In the genomic region with DNA sequence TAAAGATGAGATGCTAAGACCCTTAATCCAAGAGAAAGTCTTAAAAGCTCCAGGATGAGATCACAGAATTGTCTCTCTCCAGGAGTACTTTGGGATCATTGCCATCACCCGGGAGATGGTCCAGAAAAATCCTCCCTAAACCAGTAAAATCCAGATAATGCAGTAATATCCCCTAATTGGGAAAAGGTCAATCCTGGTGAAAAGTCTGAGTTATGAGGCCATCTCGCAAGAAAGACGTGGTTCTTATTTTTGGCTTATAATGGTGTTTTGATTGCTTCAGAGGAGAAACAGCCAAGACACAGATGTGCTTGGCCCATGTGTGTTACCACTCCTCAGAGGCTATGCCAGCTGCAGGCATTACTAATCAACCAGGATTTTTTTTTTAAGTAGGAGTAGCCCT, we compare ENCODE assay signal across 17 mouse cellular contexts. TPM values are rescaled to one million over a fixed set of nuclear protein-coding genes. Genes with fewer than 3 reads are reported as not detected.
A peak's percentile ranks its signal among the peaks of the same experiment; 100 is the strongest.
DNase-seq lines count a peak whose midpoint lies in the region; ATAC-seq and TF ChIP-seq lines count a peak whose summit lies in the region.
"Had no signal": no experiment of that assay in that cellular context is flagged by ENCODE, and none has a peak within 500 bp of the region (broad histone marks: within the 10 kb centered on the region; RNA-seq: fewer than 3 reads in every experiment).

No protein-coding gene starts in this region.

- H3K36me3 ChIP-seq in heart, adult 2 months (ENCODE audit: control insufficient read depth, insufficient read depth, low read length): no peaks in the 10 kb centered on the region
- no peaks in the 10 kb centered on the region for H3K36me3 ChIP-seq in heart, embryonic 11.5 days (ENCODE audit: control insufficient read depth, insufficient read depth, low read length)
- H3K36me3 ChIP-seq in hindbrain, embryonic 13.5 days: no peaks in the 10 kb centered on the region
- H3K36me3 ChIP-seq: embryonic facial prominence, embryonic 12.5 days; hindbrain, embryonic 10.5 days had no signal

- no peak overlapping the region for H3K9ac ChIP-seq in heart, adult 2 months (ENCODE audit: low read depth, low read length)
- no peak overlapping the region for H3K9ac ChIP-seq in heart, embryonic 11.5 days (ENCODE audit: low read depth, low read length)
- H3K9ac ChIP-seq in hindbrain, embryonic 13.5 days: no peak overlapping the region
- H3K9ac ChIP-seq: embryonic facial prominence, embryonic 12.5 days; forebrain, postnatal 0 days; liver, postnatal 0 days had no signal

- H3K9me3 ChIP-seq in heart, embryonic 11.5 days (replicated peaks; ENCODE audit: control insufficient read depth, low read length): no peaks in the 10 kb centered on the region
- no peaks in the 10 kb centered on the region for H3K9me3 ChIP-seq in hindbrain, embryonic 13.5 days
- H3K9me3 ChIP-seq: embryonic facial prominence, embryonic 12.5 days; hindbrain, embryonic 10.5 days had no signal

- no peaks in the 10 kb centered on the region for H3K79me2 ChIP-seq in heart, adult 2 months (replicated peaks; ENCODE audit: control insufficient read depth, insufficient read depth, low read length)

- peaks cover 1% of the 10 kb centered on the region; the same call in 1 of the 2 replicates for H3K4me1 ChIP-seq in heart, adult 2 months (ENCODE audit: control insufficient read depth, insufficient read depth, low read length)
- no peaks in the 10 kb centered on the region for H3K4me1 ChIP-seq in heart, embryonic 11.5 days (ENCODE audit: control insufficient read depth, insufficient read depth, low read length)
- no peaks in the 10 kb centered on the region for H3K4me1 ChIP-seq in hindbrain, embryonic 13.5 days (replicated peaks)
- H3K4me1 ChIP-seq: embryonic facial prominence, embryonic 12.5 days; hindbrain, embryonic 10.5 days had no signal

- no peak overlapping the region for H3K27ac ChIP-seq in heart, adult 2 months
- no peak overlapping the region for H3K27ac ChIP-seq in heart, embryonic 11.5 days (ENCODE audit: low read depth, low read length)
- no peak overlapping the region for H3K27ac ChIP-seq in hindbrain, embryonic 13.5 days
- H3K27ac ChIP-seq: embryonic facial prominence, embryonic 12.5 days; hindbrain, embryonic 10.5 days had no signal

- no peak for TF ChIP-seq POLR2A in heart, adult 2 months (IDR thresholded peaks at IDR 0.05; ENCODE audit: insufficient read depth, low read depth, low read length)

- TF ChIP-seq CTCF in heart, adult 2 months (IDR thresholded peaks at IDR 0.05): no peak

- DNase-seq in heart, adult 2 months: peak; percentile 33 to 43
- DNase-seq in fat pad, adult 2 months (ENCODE audit: extremely low read depth, low read depth, low spot score): peak; percentile 18
- peak; percentile 25 to 78 for DNase-seq in gastrocnemius, postnatal 36 days
- DNase-seq in ovary, postnatal 10 days (ENCODE audit: low spot score): peak; percentile 21
- no peak for DNase-seq in retina, postnatal 1 day
- no peak for DNase-seq in layer of hippocampus, postnatal 10 days (ENCODE audit: low spot score in 2 of 2)
- DNase-seq: adrenal gland, postnatal 25 days; forebrain, postnatal 0 days; kidney, adult 11 months; liver, postnatal 0 days; thymus, postnatal 36 days had no signal

- H3K4me2 ChIP-seq in heart, embryonic 11.5 days: no peak overlapping the region
- H3K4me2 ChIP-seq in hindbrain, embryonic 13.5 days: no peak overlapping the region
- H3K4me2 ChIP-seq: embryonic facial prominence, embryonic 12.5 days; midbrain, embryonic 11.5 days had no signal

- no peak for TF ChIP-seq EP300 in heart, adult 2 months (IDR thresholded peaks at IDR 0.05; ENCODE audit: insufficient read depth, low read depth, low read length)

- intact Hi-C loops in heart, adult 2 months (cut with DNase I): no loop called here
- intact Hi-C loops in gastrocnemius, postnatal 36 days (cut with DNase I): no loop called here

- H3K4me3 ChIP-seq in heart, adult 2 months: no peak overlapping the region
- no peak overlapping the region for H3K4me3 ChIP-seq in heart, embryonic 11.5 days (ENCODE audit: low read depth, low read length)
- no peak overlapping the region for H3K4me3 ChIP-seq in hindbrain, embryonic 13.5 days
- H3K4me3 ChIP-seq: embryonic facial prominence, embryonic 12.5 days; hindbrain, embryonic 10.5 days had no signal

- 60% methylated on average over 3 of the region's 3 CpGs for WGBS in heart, adult 2 months
- WGBS in heart, embryonic 11.5 days (ENCODE audit: insufficient replicate concordance): 77% methylated on average over 3 of the region's 3 CpGs
- 84% methylated on average over 3 of the region's 3 CpGs for WGBS in hindbrain, embryonic 13.5 days

- ATAC-seq in heart, embryonic 11.5 days (replicated peaks; ENCODE audit: insufficient number of reproducible peaks, low FRiP score, low TSS enrichment): no peak
- no peak for ATAC-seq in hindbrain, embryonic 13.5 days (ENCODE audit: low FRiP score)
- ATAC-seq: forebrain, postnatal 0 days; liver, postnatal 0 days; Patski had no signal

- H3K27me3 ChIP-seq in heart, adult 2 months (ENCODE audit: control insufficient read depth, insufficient read depth, low read length): no peaks in the 10 kb centered on the region
- no peaks in the 10 kb centered on the region for H3K27me3 ChIP-seq in heart, embryonic 11.5 days (ENCODE audit: control insufficient read depth, insufficient read depth, low read length)
- no peaks in the 10 kb centered on the region for H3K27me3 ChIP-seq in hindbrain, embryonic 13.5 days
- H3K27me3 ChIP-seq: embryonic facial prominence, embryonic 12.5 days had no signal

RNA-seq across cellular contexts. Expression of a gene that starts 34.9 kb away (rescaled TPM):
- total RNA-seq in heart, adult 2 months (2021): under 1 TPM in 1 of 2 experiments, not detected in 1; 0.11 TPM
- polyA plus RNA-seq in heart, adult 2 months (2012; rRNA removed): 0.06 TPM in 1 of 2 replicates, not detected in the other
- not detected in 2 replicates for polyA plus RNA-seq in heart, embryonic 11.5 days (2014; fragmentation: Nextera tagmentation; extraction: Ambion mirVana)
- total RNA-seq in gastrocnemius, postnatal 36 days (2021): under 1 TPM in 1 of 2 experiments, not detected in 1; 0.08 TPM
- not detected for total RNA-seq in layer of hippocampus, postnatal 10 days (2021)
- polyA plus RNA-seq in hindbrain, embryonic 13.5 days (2015; fragmentation: Nextera tagmentation; extraction: Ambion mirVana): 0.10 TPM in 1 of 2 replicates, not detected in the other
- total RNA-seq: adrenal gland, postnatal 25 days; forebrain, postnatal 0 days had no signal
- polyA plus RNA-seq: embryonic facial prominence, embryonic 12.5 days; hindbrain, embryonic 10.5 days; Patski had no signal

Comparison
In these comparisons a context has a peak if more than half of its experiments do, and no peak if none do; other contexts are left out.
1. DNase-seq: peak in heart, adult 2 months (2 of 2), fat pad, adult 2 months (single experiment), gastrocnemius, postnatal 36 days (2 of 2) and ovary, postnatal 10 days (single experiment); none in retina, postnatal 1 day (single experiment) and layer of hippocampus, postnatal 10 days (0 of 2).